In genomic region chr7:75910035-75910651, GRCm38 (mm10) we compare ENCODE assay signal across 7 mouse cellular contexts.
DNase-seq lines count a peak whose midpoint lies in the region; ATAC-seq and TF ChIP-seq lines count a peak whose summit lies in the region.

No protein-coding gene starts in this region.

- peak overlapping the region; percentile 60 for H3K4me2 ChIP-seq in hindbrain, postnatal 0 days (ENCODE audit: low read depth, low read length)

- 2% methylated on average over 11 of the region's 11 CpGs for WGBS in hindbrain, postnatal 0 days

- peak overlapping the region; percentile 27 for H3K4me3 ChIP-seq in hindbrain, postnatal 0 days (ENCODE audit: low read length)

- peak; percentile 95 for TF ChIP-seq CTCF in hindbrain, postnatal 0 days (IDR thresholded peaks at IDR 0.05; ENCODE audit: low read depth)

- H3K36me3 ChIP-seq in hindbrain, postnatal 0 days (ENCODE audit: insufficient read depth, low read length) = no peaks in the 10 kb centered on the region

- no peaks in the 10 kb centered on the region for H3K27me3 ChIP-seq in hindbrain, postnatal 0 days (ENCODE audit: insufficient read depth, low read length)

- ATAC-seq in hindbrain, postnatal 0 days = peak; percentile 86

- H3K27ac ChIP-seq in hindbrain, postnatal 0 days = peak overlapping the region; percentile 76

- H3K4me1 ChIP-seq in hindbrain, postnatal 0 days (ENCODE audit: insufficient read depth, low read length) = peaks cover 5% of the 10 kb centered on the region; the same call in 1 of the 2 replicates

- peak overlapping the region; percentile 45 for H3K9ac ChIP-seq in hindbrain, postnatal 0 days (replicated peaks; ENCODE audit: low read length)

- DNase-seq in R1 (ENCODE audit: low read depth, low spot score) = peak; percentile 85
- peak; percentile 53 for DNase-seq in cerebellum, adult 8-10 months
- peak; percentile 14 to 86 for DNase-seq in frontal cortex, adult 2 months (ENCODE audit: extremely low spot score in 1 of 2, low spot score in 1 of 2)
- DNase-seq in hindbrain, postnatal 0 days (ENCODE audit: low spot score) = peak; percentile 93
- DNase-seq in left cerebral cortex, adult 11 months (ENCODE audit: low spot score) = peak; percentile 66
- DNase-seq in lung, postnatal 36 days = peak; percentile 64
- DNase-seq in right cerebral cortex, adult 18-20 months = peak; percentile 72

- no peaks in the 10 kb centered on the region for H3K9me3 ChIP-seq in hindbrain, postnatal 0 days (ENCODE audit: low read length)

Comparison
In these comparisons a context has a peak if more than half of its experiments do, and no peak if none do; other contexts are left out.
1. Peak in every context shown above with its lines: DNase-seq, ATAC-seq, H3K4me3 ChIP-seq and H3K27ac ChIP-seq.